ENCODE assay signal across 24 mouse cellular contexts in genomic region chr2:63575172-63575571, GRCm38 (mm10).
DNase-seq lines count a peak whose midpoint lies in the region; ATAC-seq and TF ChIP-seq lines count a peak whose summit lies in the region.
"Had no signal": no experiment of that assay in that cellular context is flagged by ENCODE, and none has a peak within 500 bp of the region (broad histone marks: within the 10 kb centered on the region; RNA-seq: fewer than 3 reads in every experiment).

No protein-coding gene starts in this region.

- 24% methylated on average over 5 of the region's 5 CpGs for WGBS in cerebellum, adult 2 months
- 12% methylated on average over 5 of the region's 5 CpGs for WGBS in forebrain, embryonic 11.5 days
- WGBS in forebrain, embryonic 16.5 days: 7% methylated on average over 5 of the region's 5 CpGs
- WGBS in forebrain, embryonic 14.5 days: 4% methylated on average over 5 of the region's 5 CpGs

- DNase-seq in cerebellum, postnatal 10 days: peak; percentile 5 to 9
- DNase-seq in cerebellum, adult 2 months: no peak
- no peak for DNase-seq in forebrain, embryonic 11.5 days (ENCODE audit: low spot score)
- peak; percentile 62 for DNase-seq in forebrain, embryonic 14.5 days (ENCODE audit: low spot score)
- no peak for DNase-seq in adrenal gland, postnatal 14 days
- DNase-seq in gastrocnemius, postnatal 14 days: no peak
- DNase-seq: adrenal gland, postnatal 36 days; B cell, adult 2 months; cerebellum, adult 11 months; cerebellum, adult 9-10 months; cerebellum, postnatal 36 days; embryo, embryonic 11 days; gastrocnemius, postnatal 10 days; heart, adult 2 months; heart, postnatal 14 days; kidney, adult 2 months had no signal

- no peaks in the 10 kb centered on the region for H3K9me3 ChIP-seq in forebrain, embryonic 11.5 days (ENCODE audit: control insufficient read depth, low read length)
- H3K9me3 ChIP-seq in forebrain, embryonic 16.5 days (ENCODE audit: control insufficient read depth, low read length): no peaks in the 10 kb centered on the region
- no peaks in the 10 kb centered on the region for H3K9me3 ChIP-seq in forebrain, embryonic 14.5 days (replicated peaks; ENCODE audit: control insufficient read depth, low read length)
- H3K9me3 ChIP-seq: embryonic facial prominence, embryonic 12.5 days; heart, embryonic 15.5 days; hindbrain, embryonic 15.5 days had no signal

- no peaks in the 10 kb centered on the region for H3K27me3 ChIP-seq in cerebellum, adult 2 months (ENCODE audit: control insufficient read depth, insufficient read depth, low read length)
- no peaks in the 10 kb centered on the region for H3K27me3 ChIP-seq in forebrain, embryonic 11.5 days (ENCODE audit: control insufficient read depth, insufficient read depth, low read length)
- H3K27me3 ChIP-seq in forebrain, embryonic 16.5 days (replicated peaks; ENCODE audit: control insufficient read depth, insufficient read depth, low read length): no peaks in the 10 kb centered on the region
- H3K27me3 ChIP-seq in forebrain, embryonic 14.5 days (replicated peaks; ENCODE audit: control insufficient read depth, insufficient read depth, low read length): no peaks in the 10 kb centered on the region
- H3K27me3 ChIP-seq: embryonic facial prominence, embryonic 12.5 days; heart, embryonic 15.5 days; hindbrain, embryonic 15.5 days had no signal

- no peak overlapping the region for H3K27ac ChIP-seq in cerebellum, adult 2 months (ENCODE audit: insufficient read depth, low read length)
- peak overlapping the region; percentile 50; the same call in 1 of the 2 replicates for H3K27ac ChIP-seq in forebrain, embryonic 11.5 days (ENCODE audit: low read depth, low read length)
- no peak overlapping the region for H3K27ac ChIP-seq in forebrain, embryonic 16.5 days (ENCODE audit: low read length)
- no peak overlapping the region for H3K27ac ChIP-seq in forebrain, embryonic 14.5 days (ENCODE audit: low read depth, low read length)
- H3K27ac ChIP-seq: embryonic facial prominence, embryonic 12.5 days; heart, adult 2 months; heart, embryonic 15.5 days; hindbrain, embryonic 15.5 days had no signal

- no peaks in the 10 kb centered on the region for H3K36me3 ChIP-seq in forebrain, embryonic 11.5 days (ENCODE audit: control insufficient read depth, insufficient read depth, low read length)
- H3K36me3 ChIP-seq in forebrain, embryonic 16.5 days (ENCODE audit: control insufficient read depth, insufficient read depth): no peaks in the 10 kb centered on the region
- no peaks in the 10 kb centered on the region for H3K36me3 ChIP-seq in forebrain, embryonic 14.5 days (ENCODE audit: control insufficient read depth, insufficient read depth, low read length)
- H3K36me3 ChIP-seq: embryonic facial prominence, embryonic 12.5 days; G1E; heart, embryonic 15.5 days; hindbrain, embryonic 15.5 days had no signal

- no peak overlapping the region for H3K4me3 ChIP-seq in cerebellum, adult 2 months (replicated peaks; ENCODE audit: insufficient read depth, low read depth, low read length)
- H3K4me3 ChIP-seq in forebrain, embryonic 11.5 days (ENCODE audit: low read depth, low read length): no peak overlapping the region
- H3K4me3 ChIP-seq in forebrain, embryonic 16.5 days (replicated peaks; ENCODE audit: low read length): no peak overlapping the region
- H3K4me3 ChIP-seq in forebrain, embryonic 14.5 days (ENCODE audit: low read depth, low read length): no peak overlapping the region
- H3K4me3 ChIP-seq: embryonic facial prominence, embryonic 12.5 days; heart, adult 2 months; heart, embryonic 15.5 days; hindbrain, embryonic 15.5 days had no signal

- H3K4me1 ChIP-seq in cerebellum, adult 2 months (ENCODE audit: control insufficient read depth, insufficient read depth, low read length): no peaks in the 10 kb centered on the region
- H3K4me1 ChIP-seq in forebrain, embryonic 11.5 days (replicated peaks; ENCODE audit: control insufficient read depth, insufficient read depth, low read length): peaks cover 9% of the 10 kb centered on the region; the same call in 1 of the 2 replicates
- peaks cover 7% of the 10 kb centered on the region; the same call in 1 of the 2 replicates for H3K4me1 ChIP-seq in forebrain, embryonic 16.5 days (replicated peaks; ENCODE audit: control insufficient read depth, insufficient read depth, low read length)
- peaks cover 19% of the 10 kb centered on the region for H3K4me1 ChIP-seq in forebrain, embryonic 14.5 days (ENCODE audit: control insufficient read depth, insufficient read depth, low read length)
- H3K4me1 ChIP-seq: embryonic facial prominence, embryonic 12.5 days; heart, embryonic 15.5 days; hindbrain, embryonic 15.5 days had no signal

- ATAC-seq in forebrain, embryonic 11.5 days (replicated peaks; ENCODE audit: low FRiP score): peak; percentile 19
- no peak; the same call in 1 of the 2 replicates for ATAC-seq in forebrain, embryonic 16.5 days
- peak; percentile 18; the same call in 1 of the 2 replicates for ATAC-seq in forebrain, embryonic 14.5 days
- ATAC-seq: CD4-positive, CD25-positive, alpha-beta regulatory T cell, adult 4 months; intestine, embryonic 16.5 days had no signal

- no peak for TF ChIP-seq POLR2A in cerebellum, adult 2 months (IDR thresholded peaks at IDR 0.05; ENCODE audit: borderline replicate concordance, insufficient read depth, low read length)

- no peak for TF ChIP-seq CTCF in cerebellum, adult 2 months (IDR thresholded peaks at IDR 0.05; ENCODE audit: borderline replicate concordance, insufficient read depth, low read depth, low read length)

- H3K9ac ChIP-seq in forebrain, embryonic 11.5 days (ENCODE audit: low read length): no peak overlapping the region
- H3K9ac ChIP-seq in forebrain, embryonic 16.5 days (replicated peaks; ENCODE audit: low read depth, low read length): no peak overlapping the region
- H3K9ac ChIP-seq in forebrain, embryonic 14.5 days (ENCODE audit: low read length): no peak overlapping the region
- H3K9ac ChIP-seq: embryonic facial prominence, embryonic 12.5 days; heart, embryonic 15.5 days; hindbrain, embryonic 15.5 days had no signal

- 0 out of 2 replicates have a peak overlapping the region, but pooled peaks have one; percentile 11 for H3K4me2 ChIP-seq in forebrain, embryonic 11.5 days (ENCODE audit: low read depth, low read length, severe bottlenecking)
- no peak overlapping the region for H3K4me2 ChIP-seq in forebrain, embryonic 16.5 days (ENCODE audit: low read length)
- no peak overlapping the region for H3K4me2 ChIP-seq in forebrain, embryonic 14.5 days (ENCODE audit: low read length)
- H3K4me2 ChIP-seq: embryonic facial prominence, embryonic 12.5 days; heart, embryonic 11.5 days; heart, embryonic 15.5 days; hindbrain, embryonic 15.5 days had no signal

- intact Hi-C loops in gastrocnemius, postnatal 14 days (cut with DNase I; ENCODE audit: low total_unique reads): no loop called here

Comparison
In these comparisons a context has a peak if more than half of its experiments do, and no peak if none do; other contexts are left out.
1. DNase-seq: peak in cerebellum, postnatal 10 days (2 of 2) and forebrain, embryonic 14.5 days (single experiment); none in cerebellum, adult 2 months (0 of 2), forebrain, embryonic 11.5 days (single experiment), adrenal gland, postnatal 14 days (single experiment) and gastrocnemius, postnatal 14 days (single experiment).